Mouse (Mus musculus): ENCODE measurements around the gene Copz1. TPM values are rescaled to one million over a fixed set of nuclear protein-coding genes. Genes with fewer than 3 reads are reported as not detected.
A peak's percentile ranks its signal among the peaks of the same experiment; 100 is the strongest.
"Not testable (repeated sequence)": the region's sequence is repeated elsewhere in the genome, so short reads cannot be mapped to it uniquely, and the experiment has no call there.

Gene Copz1
- 100 to 1,000 TPM; 114 TPM for total RNA-seq (2021)
- long read RNA-seq, experiment 1, transcript Copz1-201 (9 exons, 1,676 nt), result major isoform, 75 of 108 reads
- long read RNA-seq, experiment 1, partial matches to known transcripts, result 31 of 108 reads
- long read RNA-seq, experiment 1, other reads (novel, unspliced or antisense), result 2 of 108 reads
- long read RNA-seq, experiment 2, transcript Copz1-201 (9 exons, 1,676 nt), result major isoform, 86 of 97 reads
- long read RNA-seq, experiment 2, partial matches to known transcripts, result 8 of 97 reads
- long read RNA-seq, experiment 2, other reads (novel, unspliced or antisense), result 3 of 97 reads

GRCm38 (mm10) chr15:103272419-103273279, at the start of gene Copz1:
Copz1 (plus strand) TSS chr15:103272714.
- peak; percentile 95 for DNase-seq

GRCm38 (mm10) chr15:103224161-103224560, 48.4 kb upstream of the Copz1 start:
- DNase-seq, result no peak

DNA sequence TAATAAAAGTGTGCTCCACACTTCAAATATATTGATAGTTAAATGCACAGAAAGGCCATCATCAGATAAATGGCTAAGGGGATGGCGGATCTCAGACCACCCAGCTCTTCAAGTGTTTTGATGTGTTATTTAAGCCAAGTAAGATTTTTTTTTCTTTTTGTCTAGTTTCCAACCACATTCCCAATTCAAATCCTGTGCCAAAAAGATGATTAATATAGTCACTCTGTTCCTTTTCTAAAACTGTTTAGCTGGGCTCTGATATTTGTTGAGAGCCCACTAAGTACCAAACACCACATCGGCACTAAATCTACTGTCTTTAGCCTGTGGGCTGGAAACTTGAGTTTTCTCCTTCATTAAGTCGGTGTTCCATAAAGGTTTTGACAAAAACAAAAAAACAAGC, 45.5 kb upstream of the Copz1 start:
- no peak for DNase-seq

DNA sequence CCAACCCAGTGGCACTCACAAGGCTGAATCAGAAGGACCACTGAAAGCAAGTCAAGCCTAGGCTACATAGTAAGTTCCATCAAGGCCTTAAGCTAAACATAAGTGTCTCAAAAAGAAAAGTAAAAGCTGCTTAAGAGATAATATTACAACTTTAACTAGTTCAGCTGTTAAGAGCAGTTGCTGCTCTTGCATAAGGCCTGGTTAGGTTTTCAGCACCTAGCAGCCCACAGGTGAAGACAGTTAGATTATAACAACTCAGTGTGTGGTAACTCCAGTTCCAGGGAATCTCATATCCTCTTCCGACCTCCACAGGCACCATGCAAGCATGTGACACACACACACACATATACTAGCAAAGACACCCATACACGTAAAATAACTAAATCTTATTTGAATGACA, 44.9 kb upstream of the Copz1 start:
- no peak for DNase-seq

- no peak for DNase-seq
Measured at GRCm38 (mm10) chr15:103228904-103229303, 43.6 kb upstream of the Copz1 start.

GRCm38 (mm10) chr15:103233119-103233518, 39.4 kb upstream of the Copz1 start:
- DNase-seq, result no peak

- no peak for DNase-seq
Measured at GRCm38 (mm10) chr15:103237295-103237694, 35.2 kb upstream of the Copz1 start.

GRCm38 (mm10) chr15:103239130-103239684, 33.3 kb upstream of the Copz1 start:
- DNase-seq, result peak; percentile 94

DNA sequence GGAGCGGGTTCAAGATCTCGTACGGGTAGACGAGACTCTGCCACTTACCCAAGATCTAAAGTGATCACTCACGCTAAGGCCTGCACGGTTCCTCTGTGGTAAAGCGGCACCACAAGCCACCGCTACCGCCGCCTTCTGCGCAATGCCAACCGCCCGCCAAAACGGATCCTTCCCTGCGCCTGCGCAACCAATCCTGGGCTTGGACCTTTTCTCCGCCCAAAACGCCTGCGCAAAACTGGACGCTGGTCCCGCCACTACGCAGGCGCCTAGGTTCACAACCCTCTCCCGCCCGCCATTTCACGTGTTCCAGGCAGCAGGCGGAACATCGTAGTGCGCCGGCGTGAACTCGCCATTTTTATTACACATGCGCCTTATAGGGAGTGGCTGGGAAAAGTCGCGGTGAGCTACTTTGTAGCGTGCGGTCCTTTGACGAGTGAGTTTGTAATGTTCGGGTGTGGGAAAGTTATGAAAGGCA, 32.8 kb upstream of the Copz1 start, which contains the start of gene Cbx5:
Cbx5 (minus strand) TSS at position 132 of the 475 bp plus-strand sequence.
- peak; percentile 97 for DNase-seq

GRCm38 (mm10) chr15:103240160-103241028, 32.1 kb upstream of the Copz1 start, which contains the start of gene Hnrnpa1:
Hnrnpa1 (plus strand) TSS chr15:103240432.
- peak; percentile 92 for DNase-seq

DNA sequence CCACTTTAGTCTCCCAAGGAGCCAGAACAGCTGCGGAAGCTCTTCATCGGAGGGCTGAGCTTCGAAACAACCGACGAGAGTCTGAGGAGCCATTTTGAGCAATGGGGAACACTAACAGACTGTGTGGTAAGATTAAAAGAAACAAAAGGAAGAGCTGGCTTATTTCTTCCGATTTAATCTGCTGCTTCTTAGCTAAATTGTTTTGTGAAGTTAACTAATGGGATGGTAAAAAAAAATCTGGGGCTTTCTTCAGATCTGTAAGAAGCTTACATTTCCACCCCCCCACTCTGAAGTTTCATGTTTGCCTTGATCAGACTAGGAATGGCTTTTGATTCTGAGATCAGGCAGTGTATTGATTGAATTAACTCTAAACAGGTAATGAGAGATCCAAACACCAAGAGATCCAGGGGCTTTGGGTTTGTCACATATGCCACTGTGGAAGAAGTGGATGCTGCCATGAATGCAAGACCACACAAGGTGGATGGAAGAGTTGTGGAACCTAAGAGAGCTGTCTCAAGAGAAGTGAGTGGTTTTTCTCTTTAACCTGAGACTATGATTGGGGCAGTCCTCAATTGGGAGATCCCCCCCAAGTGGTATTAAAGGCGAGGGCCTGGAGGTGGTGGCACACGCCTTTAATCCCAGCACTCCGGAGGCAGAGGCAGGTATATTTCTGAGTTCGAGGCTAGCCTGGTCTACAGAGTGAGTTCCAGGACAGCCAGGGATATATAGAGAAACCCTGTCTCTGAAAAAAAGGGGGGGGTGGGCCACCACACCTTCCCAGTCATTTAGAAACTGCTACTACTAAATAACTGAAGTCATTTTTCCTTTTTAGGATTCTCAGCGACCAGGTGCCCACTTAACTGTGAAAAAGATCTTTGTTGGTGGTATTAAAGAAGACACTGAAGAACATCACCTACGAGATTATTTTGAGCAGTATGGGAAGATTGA, 31.2 kb upstream of the Copz1 start:
- not testable (repeated sequence) for DNase-seq

- no peak for DNase-seq
Measured at GRCm38 (mm10) chr15:103242885-103243284, 29.6 kb upstream of the Copz1 start.

GRCm38 (mm10) chr15:103245616-103246015, 26.9 kb upstream of the Copz1 start:
- no peak for DNase-seq

GRCm38 (mm10) chr15:103247078-103247781, 25.3 kb upstream of the Copz1 start:
- DNase-seq, result no peak

DNA sequence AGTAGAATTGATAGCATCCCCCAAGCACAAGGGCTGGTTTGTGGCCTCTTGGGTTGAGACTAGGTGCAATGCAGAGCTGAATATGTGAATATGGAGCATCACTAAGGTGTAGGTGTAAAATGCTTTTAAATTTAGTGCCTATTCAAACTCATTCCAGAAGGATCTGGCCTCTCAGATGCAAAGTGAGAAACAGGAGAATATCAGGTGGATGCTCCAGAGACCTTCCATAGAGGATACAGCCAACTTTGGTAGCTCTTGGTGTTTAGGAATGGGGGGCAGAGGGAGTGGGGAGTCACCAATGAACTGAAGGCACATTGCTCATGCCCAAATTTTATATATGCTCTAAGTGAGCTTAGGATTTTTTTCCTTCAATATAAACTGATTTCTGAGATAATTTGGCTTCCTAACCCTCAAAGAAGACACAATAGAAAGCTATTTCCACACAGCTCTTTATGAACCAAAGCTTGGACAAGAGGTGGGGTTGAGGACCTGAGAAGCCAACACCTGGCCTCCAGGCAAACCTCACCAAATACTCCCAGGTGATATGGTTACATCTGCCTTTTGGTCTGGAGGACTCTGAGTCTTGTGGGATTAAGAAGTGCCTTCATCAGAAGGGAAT, 24.6 kb upstream of the Copz1 start:
- no peak for DNase-seq

DNA sequence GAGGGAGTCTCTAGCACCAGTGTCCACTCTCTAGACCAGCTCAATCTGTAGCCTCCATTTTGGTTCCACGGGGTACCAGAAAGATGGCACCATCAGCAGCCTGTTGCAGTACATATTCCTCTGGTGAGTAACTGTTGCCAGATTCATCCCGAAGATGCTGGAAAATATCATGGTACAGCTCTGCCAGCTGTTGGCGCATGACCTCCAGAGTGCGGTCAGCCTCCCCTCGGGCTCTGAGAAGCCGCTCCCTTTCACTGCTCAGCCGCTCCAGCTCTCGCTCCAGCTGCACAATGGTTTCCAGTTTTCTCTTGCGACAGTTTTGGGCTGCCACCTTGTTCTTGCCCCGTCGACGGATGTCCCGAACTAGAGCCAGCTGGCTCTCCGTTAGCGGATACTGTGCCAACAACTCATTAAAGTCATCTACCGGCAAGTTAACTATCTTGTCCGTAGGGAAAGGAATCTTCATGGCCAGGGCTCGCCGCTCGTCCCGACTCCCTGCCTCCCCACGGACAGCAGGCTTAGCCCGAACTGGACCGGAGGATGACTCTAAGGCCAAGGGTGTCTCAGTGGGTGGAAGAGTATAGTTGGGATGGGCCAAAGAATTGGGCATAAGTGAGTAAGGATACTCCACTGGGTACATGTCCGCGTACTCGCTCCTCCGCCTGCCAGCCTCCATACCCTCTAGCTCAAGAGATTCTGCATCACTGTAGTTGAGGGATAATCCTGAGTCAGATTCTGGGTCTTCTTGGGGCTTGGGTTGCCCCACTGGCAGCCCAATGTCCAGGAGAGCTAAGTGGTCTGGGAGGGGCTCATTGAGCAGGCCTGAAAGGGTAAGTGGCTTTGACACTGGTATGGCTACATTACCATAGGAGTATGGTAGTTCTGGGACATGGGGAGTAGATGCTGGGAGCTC, 23.9 kb upstream of the Copz1 start:
- DNase-seq, result peak; percentile 32

- not testable (repeated sequence) for DNase-seq
Measured at GRCm38 (mm10) chr15:103249511-103249910, 23.0 kb upstream of the Copz1 start.

GRCm38 (mm10) chr15:103250195-103250740, 22.2 kb upstream of the Copz1 start:
- DNase-seq, result peak; percentile 87

Data from adrenal gland, postnatal 10 days (tissue).